Mouse (Mus musculus): Measurements from ENCODE around the gene Cry1. TPM values are rescaled to one million over a fixed set of nuclear protein-coding genes. Genes with fewer than 3 reads are reported as not detected.

The Cry1 gene
- polyA plus RNA-seq, 1 experiment from 2014 or later, result 28.1 TPM

GRCm38 (mm10) chr10:85209119-85209605 lies 24.3 kb upstream of the Cry1 start:
- Histone ChIP-seq H3K36me3 (ENCODE audit: insufficient read depth, low read length) (no peaks in the 10 kb centered on the region), H3K27me3 (ENCODE audit: insufficient read depth, low read length) (no peaks in the 10 kb centered on the region), H3K9ac (ENCODE audit: low read depth, low read length) (no peak overlapping the region), H3K4me2 (ENCODE audit: low read length) (no peak overlapping the region), H3K4me3 (replicated peaks; ENCODE audit: low read depth, low read length) (no peak overlapping the region), H3K9me3 (replicated peaks; ENCODE audit: low read length) (no peaks in the 10 kb centered on the region), H3K4me1 (replicated peaks; ENCODE audit: insufficient read depth, low read length) (no peaks in the 10 kb centered on the region), H3K27ac (no peak overlapping the region)
- no peak for TF ChIP-seq CTCF (IDR thresholded peaks at IDR 0.05; ENCODE audit: low read depth)
- no peak for DNase-seq (ENCODE audit: low spot score)
- ATAC-seq (replicated peaks; ENCODE audit: low FRiP score, low read depth), result no peak

GRCm38 (mm10) chr10:85205316-85205715 lies 20.5 kb upstream of the Cry1 start:
- no peaks in the 10 kb centered on the region for H3K9me3 ChIP-seq (replicated peaks; ENCODE audit: low read length)
- H3K9ac ChIP-seq (ENCODE audit: low read depth, low read length), result no peak overlapping the region
- DNase-seq (ENCODE audit: low spot score), result no peak
- H3K4me3 ChIP-seq (replicated peaks; ENCODE audit: low read depth, low read length), result no peak overlapping the region
- 44% methylated on average over 2 of the region's 2 CpGs for WGBS
- no peak for ATAC-seq (replicated peaks; ENCODE audit: low FRiP score, low read depth)
- H3K4me1 ChIP-seq (replicated peaks; ENCODE audit: insufficient read depth, low read length), result no peaks in the 10 kb centered on the region
- no peaks in the 10 kb centered on the region for H3K27me3 ChIP-seq (ENCODE audit: insufficient read depth, low read length)
- H3K27ac ChIP-seq, result no peak overlapping the region
- H3K36me3 ChIP-seq (ENCODE audit: insufficient read depth, low read length), result no peaks in the 10 kb centered on the region
- no peak overlapping the region for H3K4me2 ChIP-seq (ENCODE audit: low read length)
- no peak for TF ChIP-seq CTCF (IDR thresholded peaks at IDR 0.05; ENCODE audit: low read depth)

- H3K9ac ChIP-seq (ENCODE audit: low read depth, low read length), result no peak overlapping the region
- DNase-seq (ENCODE audit: low spot score) (no peak), ATAC-seq (replicated peaks; ENCODE audit: low FRiP score, low read depth) (no peak)
- H3K27ac ChIP-seq, result no peak overlapping the region
- H3K4me1 ChIP-seq (replicated peaks; ENCODE audit: insufficient read depth, low read length), result no peaks in the 10 kb centered on the region
- no peaks in the 10 kb centered on the region for H3K27me3 ChIP-seq (ENCODE audit: insufficient read depth, low read length)
- H3K36me3 ChIP-seq (ENCODE audit: insufficient read depth, low read length), result no peaks in the 10 kb centered on the region
- 40% methylated on average over 7 of the region's 7 CpGs for WGBS
- H3K4me2 ChIP-seq (ENCODE audit: low read length), result no peak overlapping the region
- TF ChIP-seq CTCF (IDR thresholded peaks at IDR 0.05; ENCODE audit: low read depth), result no peak
- H3K9me3 ChIP-seq (replicated peaks; ENCODE audit: low read length), result no peaks in the 10 kb centered on the region
- no peak overlapping the region for H3K4me3 ChIP-seq (replicated peaks; ENCODE audit: low read depth, low read length)
Measured at GRCm38 (mm10) chr10:85204255-85204855, 19.5 kb upstream of the Cry1 start.

- WGBS, result 80% methylated on average over 5 of the region's 5 CpGs
- ATAC-seq (replicated peaks; ENCODE audit: low FRiP score, low read depth), result no peak
- H3K9ac ChIP-seq (ENCODE audit: low read depth, low read length), result no peak overlapping the region
Measured at GRCm38 (mm10) chr10:85194528-85194927, 9.7 kb upstream of the Cry1 start.

GRCm38 (mm10) chr10:85193321-85193720 lies 8.5 kb upstream of the Cry1 start:
- Histone ChIP-seq H3K9ac (ENCODE audit: low read depth, low read length) (no peak overlapping the region), H3K4me2 (ENCODE audit: low read length) (no peak overlapping the region), H3K27me3 (ENCODE audit: insufficient read depth, low read length) (no peaks in the 10 kb centered on the region), H3K27ac (no peak overlapping the region), H3K4me3 (replicated peaks; ENCODE audit: low read depth, low read length) (no peak overlapping the region), H3K4me1 (replicated peaks; ENCODE audit: insufficient read depth, low read length) (no peaks in the 10 kb centered on the region), H3K9me3 (replicated peaks; ENCODE audit: low read length) (no peaks in the 10 kb centered on the region), H3K36me3 (ENCODE audit: insufficient read depth, low read length) (no peaks in the 10 kb centered on the region)
- 57% methylated on average over 3 of the region's 3 CpGs for WGBS
- DNase-seq (ENCODE audit: low spot score) (peak; percentile 15), ATAC-seq (replicated peaks; ENCODE audit: low FRiP score, low read depth) (no peak)
- TF ChIP-seq CTCF (IDR thresholded peaks at IDR 0.05; ENCODE audit: low read depth), result no peak

More at GRCm38 (mm10) chr10:85194528-85194927, 9.7 kb upstream of the Cry1 start:
- Histone ChIP-seq H3K36me3 (ENCODE audit: insufficient read depth, low read length) (no peaks in the 10 kb centered on the region), H3K4me3 (replicated peaks; ENCODE audit: low read depth, low read length) (no peak overlapping the region), H3K4me2 (ENCODE audit: low read length) (no peak overlapping the region), H3K9me3 (replicated peaks; ENCODE audit: low read length) (no peaks in the 10 kb centered on the region), H3K4me1 (replicated peaks; ENCODE audit: insufficient read depth, low read length) (no peaks in the 10 kb centered on the region), H3K27ac (no peak overlapping the region), H3K27me3 (ENCODE audit: insufficient read depth, low read length) (no peaks in the 10 kb centered on the region)
- DNase-seq (ENCODE audit: low spot score), result no peak
- no peak for TF ChIP-seq CTCF (IDR thresholded peaks at IDR 0.05; ENCODE audit: low read depth)

GRCm38 (mm10) chr10:85190652-85191051 lies 5.8 kb upstream of the Cry1 start:
- TF ChIP-seq CTCF (IDR thresholded peaks at IDR 0.05; ENCODE audit: low read depth), result no peak

GRCm38 (mm10) chr10:85189966-85190365 lies 5.1 kb upstream of the Cry1 start:
- Histone ChIP-seq H3K27me3 (ENCODE audit: insufficient read depth, low read length) (no peaks in the 10 kb centered on the region), H3K36me3 (ENCODE audit: insufficient read depth, low read length) (no peaks in the 10 kb centered on the region), H3K4me3 (replicated peaks; ENCODE audit: low read depth, low read length) (no peak overlapping the region), H3K9ac (ENCODE audit: low read depth, low read length) (no peak overlapping the region), H3K27ac (no peak overlapping the region), H3K4me1 (replicated peaks; ENCODE audit: insufficient read depth, low read length) (no peaks in the 10 kb centered on the region), H3K9me3 (replicated peaks; ENCODE audit: low read length) (no peaks in the 10 kb centered on the region), H3K4me2 (ENCODE audit: low read length) (no peak overlapping the region)
- DNase-seq (ENCODE audit: low spot score) (no peak), ATAC-seq (replicated peaks; ENCODE audit: low FRiP score, low read depth) (no peak)
- no peak for TF ChIP-seq CTCF (IDR thresholded peaks at IDR 0.05; ENCODE audit: low read depth)
- WGBS, result 82% methylated on average over 5 of the region's 5 CpGs

More at GRCm38 (mm10) chr10:85190652-85191051, 5.8 kb upstream of the Cry1 start:
- H3K4me2 ChIP-seq (ENCODE audit: low read length), result no peak overlapping the region
- no peaks in the 10 kb centered on the region for H3K4me1 ChIP-seq (replicated peaks; ENCODE audit: insufficient read depth, low read length)
- no peaks in the 10 kb centered on the region for H3K27me3 ChIP-seq (ENCODE audit: insufficient read depth, low read length)
- ATAC-seq (replicated peaks; ENCODE audit: low FRiP score, low read depth) (no peak), DNase-seq (ENCODE audit: low spot score) (no peak)
- no peaks in the 10 kb centered on the region for H3K9me3 ChIP-seq (replicated peaks; ENCODE audit: low read length)
- H3K27ac ChIP-seq, result no peak overlapping the region
- H3K9ac ChIP-seq (ENCODE audit: low read depth, low read length), result no peak overlapping the region
- H3K36me3 ChIP-seq (ENCODE audit: insufficient read depth, low read length), result no peaks in the 10 kb centered on the region
- H3K4me3 ChIP-seq (replicated peaks; ENCODE audit: low read depth, low read length), result no peak overlapping the region

Data from kidney, postnatal 0 days (tissue).